Mouse (Mus musculus) lung, postnatal 0 days (tissue): ENCODE measurements around the gene Slc44a1.

Experiments used
- CTCF ChIP-seq: IDR thresholded peaks from 2 replicates; pipeline ENCODE4 v1.5.1; 2016; ENCODE audit warnings: antibody characterized with exemption, mild to moderate bottlenecking
- EP300 ChIP-seq: IDR thresholded peaks from 2 replicates; pipeline ENCODE4 v1.6.1; 2016; ENCODE audit warnings: antibody characterized with exemption, mild to moderate bottlenecking, control low read depth

DNA sequence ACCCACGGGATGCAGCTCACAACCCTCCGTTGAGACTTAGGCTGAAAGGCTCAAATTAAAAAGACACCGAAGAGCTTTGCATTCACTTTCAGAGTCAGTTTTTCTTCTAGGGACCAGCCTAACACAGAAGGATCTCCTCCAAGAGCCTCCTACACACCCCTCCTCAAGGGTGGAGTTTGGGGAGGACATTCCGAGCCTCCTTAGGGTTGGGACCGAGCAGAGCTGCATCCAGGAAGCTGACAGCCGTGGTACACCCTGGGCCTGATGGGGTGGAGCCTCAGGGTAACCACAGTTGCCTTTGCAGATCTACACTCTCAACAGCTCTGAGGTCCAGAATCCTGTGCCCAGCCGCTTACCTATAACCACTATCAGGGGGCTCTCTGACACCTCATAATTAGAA, 23.3 kb upstream of the Slc44a1 start:
- no peak for TF ChIP-seq CTCF
- TF ChIP-seq EP300, result no peak
